Mouse (Mus musculus) MEL (cell line): ENCODE results near the gene Tbk1.

Experiments used
- CHD1 ChIP-seq: IDR thresholded peaks from 2 replicates; pipeline ENCODE4 v1.6.1; 2012; ENCODE audit warnings: low read depth, mild to moderate bottlenecking, inconsistent platforms, low read length, improper control_type of control experiment
- CHD2 ChIP-seq: IDR thresholded peaks from 2 replicates; pipeline ENCODE4 v1.6.1; 2011; ENCODE audit warnings: low read length, improper control_type of control experiment
- CTCF ChIP-seq, 3 experiments: IDR thresholded peaks in 2 of 3; conservative IDR thresholded peaks in 1 of 3; 2 replicates each; pipeline ENCODE4 v1.5.1; 2011 to 2012; ENCODE audit warnings: low read length in 3 of 3, low read depth in 2 of 3, mild to moderate bottlenecking in 2 of 3, improper control_type of control experiment in 1 of 3, inconsistent platforms in 1 of 3, mixed read lengths in 1 of 3, moderate library complexity in 1 of 3; ENCODE audit not compliant: control insufficient read depth in 1 of 3, insufficient read depth in 1 of 3, poor library complexity in 1 of 3, severe bottlenecking in 1 of 3
- JUND ChIP-seq: IDR thresholded peaks from 2 replicates; pipeline ENCODE4 v1.6.1; 2011; ENCODE audit warnings: low read depth, mild to moderate bottlenecking, improper control_type of control experiment, low read length
- MAX ChIP-seq: IDR thresholded peaks from 2 replicates; pipeline ENCODE4 v1.6.1; 2011; ENCODE audit warnings: low read length, improper control_type of control experiment
- MEF2A ChIP-seq: IDR thresholded peaks from 2 replicates; pipeline ENCODE4 v1.6.1; 2014; ENCODE audit warnings: low read depth, mild to moderate bottlenecking, inconsistent platforms, low read length, improper control_type of control experiment; ENCODE audit not compliant: poor library complexity, insufficient replicate concordance, severe bottlenecking; ENCODE audit errors: extremely low read depth
- MYC ChIP-seq: IDR thresholded peaks from 2 replicates; pipeline ENCODE4 v1.6.1; 2011; ENCODE audit warnings: low read depth, mild to moderate bottlenecking, low read length, improper control_type of control experiment, moderate library complexity
- POLR2A ChIP-seq, 2 experiments: IDR thresholded peaks; 2 replicates each; pipeline ENCODE4 v1.6.1; 2011 to 2012; ENCODE audit warnings: low read length in 2 of 2, mild to moderate bottlenecking in 2 of 2, control low read depth in 1 of 2, improper control_type of control experiment in 1 of 2, low read depth in 1 of 2, moderate library complexity in 1 of 2; ENCODE audit not compliant: control insufficient read depth in 1 of 2, insufficient read depth in 1 of 2, poor library complexity in 1 of 2
- UBTF ChIP-seq: IDR thresholded peaks from 2 replicates; pipeline ENCODE4 v1.6.1; 2012; ENCODE audit warnings: low read depth, mild to moderate bottlenecking, inconsistent platforms, low read length, improper control_type of control experiment, moderate library complexity, borderline replicate concordance; ENCODE audit not compliant: insufficient read depth
- USF1 ChIP-seq: IDR thresholded peaks from 2 replicates; pipeline ENCODE4 v1.6.1; 2014; ENCODE audit warnings: low read depth, mild to moderate bottlenecking, inconsistent platforms, low read length, improper control_type of control experiment, moderate library complexity
- ZC3H11A ChIP-seq: IDR thresholded peaks from 2 replicates; pipeline ENCODE4 v1.6.1; 2012; ENCODE audit warnings: low read depth, mild to moderate bottlenecking, inconsistent platforms, low read length, improper control_type of control experiment
- ZMIZ1 ChIP-seq: IDR thresholded peaks from 2 replicates; pipeline ENCODE4 v1.6.1; 2012; ENCODE audit warnings: low read depth, mild to moderate bottlenecking, inconsistent platforms, low read length, improper control_type of control experiment, moderate library complexity

DNA sequence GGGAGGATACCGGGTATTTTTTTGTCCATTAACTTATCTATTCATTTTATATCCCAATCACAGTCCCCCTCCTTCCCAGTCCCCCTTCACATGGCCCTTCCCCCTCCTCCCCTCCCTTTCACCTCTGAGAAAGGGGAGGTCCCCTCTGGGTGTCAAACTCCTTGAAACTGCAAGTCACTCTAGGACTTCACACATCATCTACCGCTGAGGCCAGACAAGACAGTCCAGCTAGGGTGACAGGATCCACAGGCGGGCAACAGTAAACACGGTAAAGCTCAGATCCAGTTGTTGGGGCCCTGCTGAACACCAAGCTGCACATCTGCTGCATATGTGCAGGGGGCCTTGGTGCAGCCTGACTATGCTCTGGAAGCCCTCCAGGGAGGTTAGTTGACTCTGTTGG is 51.6 kb downstream of the Tbk1 start:
- TF ChIP-seq UBTF (no peak), MEF2A (no peak), CTCF (IDR thresholded peaks at IDR 0.05 in 2 of 3, conservative IDR thresholded peaks at IDR 0.05 in 1 of 3; ENCODE audit: control insufficient read depth in 1 of 3, insufficient read depth in 1 of 3, low read depth in 2 of 3, low read length in 3 of 3, poor library complexity in 1 of 3, severe bottlenecking in 1 of 3) (no peak), ZMIZ1 (no peak), MAX (no peak), MYC (no peak), JUND (no peak), USF1 (no peak), POLR2A (IDR thresholded peaks at IDR 0.05; ENCODE audit: control insufficient read depth in 1 of 2, insufficient read depth in 1 of 2, low read depth in 1 of 2, low read length in 2 of 2, poor library complexity in 1 of 2) (no peak), ZC3H11A (no peak), CHD1 (no peak), CHD2 (no peak)
